Mouse (Mus musculus) lung, embryonic 14.5 days (tissue): ENCODE data around the gene C2cd2. TPM values are rescaled to one million over a fixed set of nuclear protein-coding genes. Genes with fewer than 3 reads are reported as not detected.
"Not testable (repeated sequence)": the region's sequence is repeated elsewhere in the genome, so short reads cannot be mapped to it uniquely, and the experiment has no call there.

Source experiments
- ATAC-seq: fragments of 200-750 bp; cut with Nextera tagmentation; 2 replicates; pipeline ENCODE4 v1.8.0; 2017; ENCODE audit warnings: mild to moderate bottlenecking, moderate TSS enrichment, moderate library complexity; ENCODE audit not compliant: insufficient read depth
- DNase-seq: peaks from one replicate; pipeline ENCODE4 v3.0.0-alpha.2; 2015
- H3K27ac ChIP-seq: fragments of 300-500 bp; sonication (generic); 2 replicates; pipeline ENCODE4 v1.5.1; 2014; ENCODE audit warnings: low read depth, mild to moderate bottlenecking, moderate library complexity
- H3K27me3 ChIP-seq: fragments of 300-500 bp; sonication (generic); 2 replicates; pipeline ENCODE4 v1.6.1; 2014; ENCODE audit warnings: low read length, control low read depth; ENCODE audit not compliant: insufficient read depth
- H3K36me3 ChIP-seq: fragments of 300-500 bp; sonication (generic); 2 replicates; pipeline ENCODE4 v1.6.1; 2014; ENCODE audit warnings: control low read depth; ENCODE audit not compliant: insufficient read depth
- H3K4me1 ChIP-seq: fragments of 300-500 bp; sonication (generic); 2 replicates; pipeline ENCODE4 v1.6.1; 2014; ENCODE audit warnings: antibody characterized with exemption, control low read depth; ENCODE audit not compliant: insufficient read depth
- H3K4me2 ChIP-seq: fragments of 300-500 bp; sonication (generic); 2 replicates; pipeline ENCODE4 v1.6.1; 2014; ENCODE audit warnings: mild to moderate bottlenecking
- H3K4me3 ChIP-seq: fragments of 300-500 bp; sonication (generic); 2 replicates; pipeline ENCODE4 v1.5.1; 2014; ENCODE audit warnings: low read depth, low read length
- H3K9ac ChIP-seq: fragments of 300-500 bp; sonication (generic); 2 replicates; pipeline ENCODE4 v1.6.1; 2014
- H3K9me3 ChIP-seq: fragments of 300-500 bp; sonication (generic); 2 replicates; pipeline ENCODE4 v1.6.1; 2016; ENCODE audit warnings: low read depth, low read length, control low read depth
- CTCF ChIP-seq: IDR thresholded peaks from 2 replicates; pipeline ENCODE4 v1.5.1; 2016; ENCODE audit warnings: antibody characterized with exemption, low read depth
- WGBS: fragments of 180-500 bp; shearing (Covaris S2); extraction: QIAGEN DNeasy Blood & Tissue Kit; methylation state at CpG from one replicate; pipeline ENCODE4 v1.1.7; 2014; 5-methylcytosine and 5-hydroxymethylcytosine counted together
- polyA plus RNA-seq: library from polyadenylated mRNA; unstranded; fragments of >200 nt; fragmentation: Nextera tagmentation; extraction: Ambion mirVana; gene quantifications from 2 replicates; pipeline ENCODE4 v1.2.1, GENCODE M21; 2014

Gene C2cd2
- polyA plus RNA-seq, 1 experiment from 2014 or later, result 22.7 TPM

GRCm38 (mm10) chr16:97958401-97958973 is 3.9 kb downstream of the C2cd2 start:
- no peak for DNase-seq
- Histone ChIP-seq H3K9ac (no peak overlapping the region), H3K4me1 (peaks cover 5% of the 10 kb centered on the region; the same call in 1 of the 2 replicates), H3K27me3 (no peaks in the 10 kb centered on the region), H3K27ac (no peak overlapping the region), H3K4me2 (no peak overlapping the region), H3K36me3 (peaks cover 31% of the 10 kb centered on the region), H3K9me3 (no peaks in the 10 kb centered on the region), H3K4me3 (no peak overlapping the region)
- no peak for TF ChIP-seq CTCF
- no peak for ATAC-seq

DNA sequence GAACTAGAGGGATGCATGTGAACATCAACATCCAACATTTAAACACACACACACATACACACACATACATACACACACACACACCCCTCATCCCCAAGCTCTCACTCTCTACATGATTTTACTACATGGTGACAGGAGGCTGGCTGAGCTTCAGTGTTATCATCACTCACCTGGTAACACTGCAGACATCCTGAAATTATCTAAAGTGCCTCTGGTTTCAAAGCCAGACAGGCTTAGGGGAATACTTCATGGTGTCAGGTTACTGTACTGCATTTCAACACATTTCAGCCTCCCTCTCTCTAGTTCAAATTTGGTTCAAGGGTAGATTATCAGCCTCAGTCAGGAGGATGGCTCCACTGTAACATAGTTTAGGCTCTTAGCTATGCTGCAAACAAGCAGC is 4.8 kb downstream of the C2cd2 start:
- DNase-seq (no peak), ATAC-seq (no peak)
- Histone ChIP-seq H3K27me3 (no peaks in the 10 kb centered on the region), H3K4me1 (peaks cover 5% of the 10 kb centered on the region; the same call in 1 of the 2 replicates), H3K4me2 (no peak overlapping the region), H3K36me3 (peaks cover 37% of the 10 kb centered on the region), H3K9me3 (no peaks in the 10 kb centered on the region), H3K27ac (no peak overlapping the region), H3K4me3 (no peak overlapping the region), H3K9ac (no peak overlapping the region)
- TF ChIP-seq CTCF, result no peak

DNA sequence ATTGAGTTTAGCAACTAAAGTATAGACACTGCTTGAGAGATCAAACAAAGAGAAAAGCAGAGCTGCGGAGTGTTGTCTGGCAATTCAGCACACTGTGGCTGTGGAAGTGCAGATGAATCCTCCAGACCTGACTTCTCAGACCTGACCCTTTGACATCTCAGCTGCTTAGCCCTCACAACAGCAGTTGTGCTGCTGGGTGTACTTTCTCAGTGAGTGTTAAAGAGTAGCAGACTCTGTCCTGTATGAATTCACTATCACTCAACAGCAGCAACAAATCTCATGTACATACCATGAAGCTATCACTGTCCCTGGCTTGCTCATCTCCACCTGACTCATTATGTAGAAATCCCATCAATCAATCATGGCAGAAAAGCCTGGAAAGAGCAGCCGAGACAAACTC is 6.4 kb downstream of the C2cd2 start:
- DNase-seq, result no peak
- TF ChIP-seq CTCF, result no peak
- H3K4me3 ChIP-seq, result no peak overlapping the region
- no peak for ATAC-seq
- 73% methylated on average over 2 of the region's 2 CpGs for WGBS
- no peak overlapping the region for H3K27ac ChIP-seq
- H3K9me3 ChIP-seq, result no peaks in the 10 kb centered on the region
- no peaks in the 10 kb centered on the region for H3K27me3 ChIP-seq
- no peak overlapping the region for H3K9ac ChIP-seq
- peaks cover 53% of the 10 kb centered on the region for H3K36me3 ChIP-seq
- 0 out of 2 replicates have a peak, but pooled peaks cover 2% of the 10 kb centered on the region for H3K4me1 ChIP-seq
- H3K4me2 ChIP-seq, result no peak overlapping the region

DNA sequence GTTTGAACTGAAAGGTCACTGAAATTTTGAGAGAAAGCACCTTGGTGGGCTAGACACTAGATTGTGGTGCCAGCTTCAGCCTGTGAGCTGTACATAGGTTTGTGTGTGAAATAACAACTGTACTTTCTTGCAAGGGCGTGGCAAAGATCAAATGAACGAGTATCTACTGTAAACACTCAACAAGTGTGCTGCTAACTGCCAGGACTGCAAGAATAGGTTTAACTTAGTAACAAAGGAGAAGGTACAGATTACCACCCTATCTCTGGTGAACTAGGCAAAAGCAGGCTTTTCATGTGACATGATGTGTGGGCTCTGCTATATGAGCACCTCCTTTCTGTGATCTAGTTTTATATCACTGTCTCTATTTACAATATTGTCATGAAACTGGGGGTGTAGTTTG is 9.1 kb downstream of the C2cd2 start:
- no peak overlapping the region for H3K4me2 ChIP-seq
- ATAC-seq (no peak), DNase-seq (no peak)
- H3K27me3 ChIP-seq, result no peaks in the 10 kb centered on the region
- no peak overlapping the region for H3K9ac ChIP-seq
- H3K4me1 ChIP-seq, result no peaks in the 10 kb centered on the region
- WGBS, result 78% methylated on average over 2 of the region's 2 CpGs
- TF ChIP-seq CTCF, result no peak
- no peaks in the 10 kb centered on the region for H3K9me3 ChIP-seq
- H3K4me3 ChIP-seq, result no peak overlapping the region
- H3K36me3 ChIP-seq, result peaks cover 74% of the 10 kb centered on the region
- H3K27ac ChIP-seq, result no peak overlapping the region

- Histone ChIP-seq H3K9me3 (no peaks in the 10 kb centered on the region), H3K36me3 (peaks cover 74% of the 10 kb centered on the region), H3K9ac (no peak overlapping the region), H3K4me1 (no peaks in the 10 kb centered on the region), H3K27me3 (no peaks in the 10 kb centered on the region), H3K27ac (no peak overlapping the region), H3K4me3 (no peak overlapping the region), H3K4me2 (no peak overlapping the region)
- no peak for TF ChIP-seq CTCF
- 76% methylated on average over 9 of the region's 9 CpGs for WGBS
- DNase-seq (no peak), ATAC-seq (no peak)
Observed at GRCm38 (mm10) chr16:97952801-97953200, 9.6 kb downstream of the C2cd2 start.

DNA sequence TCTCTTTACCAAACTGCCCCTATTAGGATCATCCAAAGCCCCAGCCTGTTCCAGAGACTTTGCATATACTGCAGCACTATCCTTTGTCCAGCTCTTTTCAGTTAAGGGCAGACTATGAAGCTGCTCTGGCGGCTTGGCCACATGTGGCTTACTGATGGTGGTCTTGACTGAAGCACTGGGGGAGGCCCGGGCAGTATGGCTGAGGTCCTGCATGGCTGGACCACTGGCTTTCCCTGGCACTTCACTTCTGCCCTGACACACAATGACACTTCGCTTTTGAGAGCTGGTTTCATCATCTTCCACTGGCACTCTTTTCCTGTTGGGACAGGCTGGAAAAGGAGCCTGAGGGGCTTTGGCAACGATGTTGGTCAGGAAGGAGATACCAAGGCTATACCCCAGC is 10.0 kb downstream of the C2cd2 start:
- H3K36me3 ChIP-seq, result peaks cover 74% of the 10 kb centered on the region

DNA sequence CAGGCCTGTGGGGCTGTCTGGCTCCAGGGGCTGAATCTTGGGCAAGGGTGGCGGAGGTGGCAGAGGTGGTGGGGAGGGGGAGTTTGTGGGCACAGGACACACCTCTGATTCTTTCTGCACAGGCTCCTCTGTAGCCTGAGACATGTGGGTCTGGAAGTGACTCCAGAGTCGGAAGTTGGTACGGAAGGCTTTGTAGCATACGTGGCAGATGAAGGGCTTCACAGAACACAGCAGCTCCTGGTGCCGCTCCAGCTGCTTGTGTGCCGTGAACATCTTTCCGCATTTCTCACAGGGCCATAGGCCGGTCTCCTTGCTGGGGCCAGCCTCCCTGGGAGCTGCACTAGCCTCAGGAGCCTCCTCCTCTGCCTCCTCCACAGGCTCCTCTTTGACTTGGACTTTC is 12.3 kb downstream of the C2cd2 start:
- no peak for TF ChIP-seq CTCF
- H3K27ac ChIP-seq, result no peak overlapping the region
- no peaks in the 10 kb centered on the region for H3K27me3 ChIP-seq
- no peak for ATAC-seq
- WGBS, result over 99% methylated on average over 8 of the region's 8 CpGs
- H3K9ac ChIP-seq, result no peak overlapping the region
- H3K9me3 ChIP-seq, result no peaks in the 10 kb centered on the region
- H3K4me2 ChIP-seq, result no peak overlapping the region
- H3K4me3 ChIP-seq, result no peak overlapping the region
- H3K4me1 ChIP-seq, result no peaks in the 10 kb centered on the region
- DNase-seq, result no peak
- peaks cover 58% of the 10 kb centered on the region for H3K36me3 ChIP-seq

More for the DNA sequence above, 10.0 kb downstream of the C2cd2 start:
- no peak for ATAC-seq
- H3K9me3 ChIP-seq, result no peaks in the 10 kb centered on the region
- H3K4me2 ChIP-seq, result no peak overlapping the region
- no peak for DNase-seq
- TF ChIP-seq CTCF, result no peak
- H3K4me3 ChIP-seq, result no peak overlapping the region
- H3K9ac ChIP-seq, result no peak overlapping the region
- H3K27me3 ChIP-seq, result no peaks in the 10 kb centered on the region
- no peaks in the 10 kb centered on the region for H3K4me1 ChIP-seq
- WGBS, result 87% methylated on average over 4 of the region's 4 CpGs
- H3K27ac ChIP-seq, result no peak overlapping the region

- 72% methylated on average over 4 of the region's 4 CpGs for WGBS
- no peak overlapping the region for H3K27ac ChIP-seq
- no peak for TF ChIP-seq CTCF
- ATAC-seq (no peak), DNase-seq (no peak)
- no peak overlapping the region for H3K4me3 ChIP-seq
- H3K4me1 ChIP-seq, result no peaks in the 10 kb centered on the region
- peaks cover 46% of the 10 kb centered on the region for H3K36me3 ChIP-seq
- no peaks in the 10 kb centered on the region for H3K9me3 ChIP-seq
- H3K4me2 ChIP-seq, result no peak overlapping the region
- H3K9ac ChIP-seq, result no peak overlapping the region
- no peaks in the 10 kb centered on the region for H3K27me3 ChIP-seq
Observed at GRCm38 (mm10) chr16:97948836-97949235, 13.6 kb downstream of the C2cd2 start.

DNA sequence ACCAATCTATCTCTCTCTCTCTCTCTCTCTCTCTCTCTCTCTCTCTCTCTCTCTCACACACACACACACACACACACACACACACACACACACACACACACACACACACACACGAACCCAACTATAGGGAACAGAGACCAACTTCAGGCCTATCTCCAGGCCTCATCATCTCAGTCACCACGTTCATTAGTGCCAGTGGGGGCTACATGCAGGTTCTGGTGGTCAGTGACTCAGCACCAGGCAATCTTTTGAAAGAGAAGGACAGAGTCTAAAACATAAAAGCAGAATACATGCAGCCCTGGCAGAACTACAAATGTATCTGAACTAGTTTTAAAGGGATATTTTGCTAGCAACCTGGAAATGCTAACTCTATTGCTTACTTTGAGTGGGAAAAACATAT is 15.4 kb downstream of the C2cd2 start:
- not testable (repeated sequence) for DNase-seq, H3K27ac ChIP-seq, H3K4me1 ChIP-seq, H3K9me3 ChIP-seq, H3K27me3 ChIP-seq, ATAC-seq, H3K4me3 ChIP-seq, H3K4me2 ChIP-seq, H3K9ac ChIP-seq
- H3K36me3 ChIP-seq, result peaks cover 31% of the 10 kb centered on the region
- 86% methylated on average over 2 of the region's 2 CpGs for WGBS
